Mouse (Mus musculus): ENCODE measurements around the gene Abcc8. TPM values are rescaled to one million over a fixed set of nuclear protein-coding genes. Genes with fewer than 3 reads are reported as not detected.

Abcc8 gene
- total and polyA plus RNA-seq, 3 experiments = not detected

DNA sequence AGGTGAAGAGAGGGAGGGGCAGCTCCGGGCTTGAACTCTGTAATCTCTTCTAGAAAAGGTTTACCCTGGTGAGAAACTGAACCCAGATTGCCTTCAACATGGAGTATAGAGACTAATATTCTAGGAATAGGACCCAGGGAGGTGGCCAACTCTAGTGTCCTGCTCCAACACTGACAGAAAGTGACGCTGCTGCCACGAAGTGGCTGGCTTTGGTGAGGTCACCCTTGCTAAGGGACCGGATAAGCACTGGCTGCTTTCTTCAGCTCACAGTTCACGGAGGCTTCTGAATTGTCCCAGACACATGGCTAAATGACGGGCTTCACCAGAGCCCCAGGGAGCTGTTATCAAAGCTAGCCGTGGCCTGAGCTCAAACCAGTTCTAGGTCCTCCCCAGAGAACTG lies 46.0 kb downstream of the Abcc8 start:
- no peak for DNase-seq (ENCODE audit: extremely low read depth)
- Histone ChIP-seq H3K9me3 (replicated peaks; ENCODE audit: low read length) (no peaks in the 10 kb centered on the region), H3K27ac (ENCODE audit: insufficient read depth, low read depth) (no peak overlapping the region), H3K36me3 (replicated peaks in 1 of 2; ENCODE audit: control insufficient read depth in 1 of 2, insufficient read depth in 1 of 2, low read length in 1 of 2) (no peaks in the 10 kb centered on the region), H3K4me2 (ENCODE audit: insufficient read depth, low read depth, poor library complexity, severe bottlenecking) (no peak overlapping the region), H3K79me2 (replicated peaks; ENCODE audit: control insufficient read depth, extremely low read depth, insufficient read depth, poor library complexity, severe bottlenecking) (no peaks in the 10 kb centered on the region), H3K4me3 (replicated peaks in 1 of 3; ENCODE audit: low read depth in 2 of 3, low read length in 2 of 3, poor library complexity in 1 of 3) (no peak overlapping the region), H3K27me3 (replicated peaks) (peaks cover 83% of the 10 kb centered on the region), H3K9ac (ENCODE audit: insufficient read depth, low read depth) (no peak overlapping the region), H3K4me1 (ENCODE audit: control insufficient read depth in 1 of 2, insufficient read depth in 2 of 2) (no peaks in the 10 kb centered on the region)
- in situ Hi-C loops (cut with MboI; ENCODE audit: low pct_ligation_motif_present, low pct_unique_long_range_greater_than_20kb, low sequenced_read_pairs) = no loop called here
- dilution Hi-C loops (cut with MboI; ENCODE audit: extremely low pct_ligation_motif_present, extremely low pct_unique_long_range_greater_than_20kb, low sequenced_read_pairs) = no loop called here
- no peak for TF ChIP-seq MEF2A (IDR thresholded peaks at IDR 0.05; ENCODE audit: borderline replicate concordance, low read depth, low read length)
- no peak for TF ChIP-seq KAT2A (IDR thresholded peaks at IDR 0.05; ENCODE audit: insufficient replicate concordance, low read length)
- no peak for TF ChIP-seq ZNF384 (IDR thresholded peaks at IDR 0.05; ENCODE audit: low read depth, low read length)
- no peak for TF ChIP-seq POLR2A (IDR thresholded peaks at IDR 0.05; ENCODE audit: low read depth, low read length)
- no peak for TF ChIP-seq USF1 (IDR thresholded peaks at IDR 0.05; ENCODE audit: low read depth, low read length)
- no peak for TF ChIP-seq MAFK (IDR thresholded peaks at IDR 0.05; ENCODE audit: insufficient replicate concordance, low read length)
- TF ChIP-seq JUND (conservative IDR thresholded peaks at IDR 0.05; ENCODE audit: low read depth, low read length) = no peak
- no peak for TF ChIP-seq TCF12 (IDR thresholded peaks at IDR 0.05; ENCODE audit: low read depth, low read length)
- TF ChIP-seq TBP (conservative IDR thresholded peaks at IDR 0.05; ENCODE audit: low read depth, low read length) = no peak
- no peak for TF ChIP-seq CHD1 (IDR thresholded peaks at IDR 0.05; ENCODE audit: low read depth, low read length)
- TF ChIP-seq UBTF (IDR thresholded peaks at IDR 0.05; ENCODE audit: low read depth, low read length) = no peak
- no peak for TF ChIP-seq RAD21 (IDR thresholded peaks at IDR 0.05; ENCODE audit: low read depth, low read length)
- no peak for TF ChIP-seq USF2 (conservative IDR thresholded peaks at IDR 0.05; ENCODE audit: low read depth, low read length)
- no peak for TF ChIP-seq IRF4 (IDR thresholded peaks at IDR 0.05; ENCODE audit: low read depth, low read length)
- no peak for TF ChIP-seq SMC3 (IDR thresholded peaks at IDR 0.05; ENCODE audit: low read depth, low read length)
- TF ChIP-seq GABPA (IDR thresholded peaks at IDR 0.05; ENCODE audit: insufficient replicate concordance, low read depth, low read length) = no peak
- TF ChIP-seq POLR2AphosphoS2 (IDR thresholded peaks at IDR 0.05; ENCODE audit: low read depth, low read length) = no peak
- no peak for TF ChIP-seq MAZ (IDR thresholded peaks at IDR 0.05; ENCODE audit: low read depth, low read length)
- TF ChIP-seq BHLHE40 (IDR thresholded peaks at IDR 0.05; ENCODE audit: low read depth, low read length) = no peak
- no peak for TF ChIP-seq HCFC1 (IDR thresholded peaks at IDR 0.05; ENCODE audit: low read depth, low read length)

DNA sequence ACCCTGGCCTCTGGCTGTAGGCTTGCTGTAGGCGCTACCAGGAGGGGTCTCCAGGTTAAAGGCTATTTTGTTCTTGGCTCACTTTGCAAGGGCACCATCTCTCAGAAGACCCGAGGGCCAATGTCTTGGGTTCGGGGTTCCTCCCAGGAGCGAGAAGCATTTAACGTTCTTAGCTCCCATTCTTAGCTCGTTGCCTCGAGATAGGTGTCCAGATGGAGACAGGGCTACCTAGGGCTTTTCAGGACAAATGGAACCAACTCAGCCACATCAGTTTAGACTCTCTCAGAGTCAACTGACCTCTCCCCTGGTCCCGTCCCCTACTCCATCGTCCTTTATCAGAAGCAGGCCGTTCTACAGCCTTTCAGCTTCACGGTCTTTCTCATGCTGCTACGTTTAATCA lies 47.6 kb downstream of the Abcc8 start:
- dilution Hi-C loops (cut with MboI; ENCODE audit: extremely low pct_ligation_motif_present, extremely low pct_unique_long_range_greater_than_20kb, low sequenced_read_pairs) = no loop called here
- H3K9me3 ChIP-seq (replicated peaks; ENCODE audit: low read length) = no peaks in the 10 kb centered on the region

More for the DNA sequence above, 47.6 kb downstream of the Abcc8 start:
- no peak overlapping the region for H3K4me2 ChIP-seq (ENCODE audit: insufficient read depth, low read depth, poor library complexity, severe bottlenecking)
- in situ Hi-C loops (cut with MboI; ENCODE audit: low pct_ligation_motif_present, low pct_unique_long_range_greater_than_20kb, low sequenced_read_pairs) = no loop called here
- H3K36me3 ChIP-seq (replicated peaks in 1 of 2; ENCODE audit: control insufficient read depth in 1 of 2, insufficient read depth in 1 of 2, low read length in 1 of 2) = no peaks in the 10 kb centered on the region
- no peak overlapping the region for H3K4me3 ChIP-seq (replicated peaks in 1 of 3; ENCODE audit: low read depth in 2 of 3, low read length in 2 of 3, poor library complexity in 1 of 3)
- no peaks in the 10 kb centered on the region for H3K79me2 ChIP-seq (replicated peaks; ENCODE audit: control insufficient read depth, extremely low read depth, insufficient read depth, poor library complexity, severe bottlenecking)
- H3K27me3 ChIP-seq (replicated peaks) = peaks cover 86% of the 10 kb centered on the region
- no peak for DNase-seq (ENCODE audit: extremely low read depth)
- H3K9ac ChIP-seq (ENCODE audit: insufficient read depth, low read depth) = no peak overlapping the region
- no peaks in the 10 kb centered on the region for H3K4me1 ChIP-seq (ENCODE audit: control insufficient read depth in 1 of 2, insufficient read depth in 2 of 2)
- H3K27ac ChIP-seq (ENCODE audit: insufficient read depth, low read depth) = no peak overlapping the region
- TF ChIP-seq IRF4 (IDR thresholded peaks at IDR 0.05; ENCODE audit: low read depth, low read length) = no peak
- no peak for TF ChIP-seq CHD2 (IDR thresholded peaks at IDR 0.05; ENCODE audit: low read length)
- TF ChIP-seq RCOR1 (conservative IDR thresholded peaks at IDR 0.05; ENCODE audit: low read depth, low read length) = no peak
- TF ChIP-seq ZKSCAN1 (IDR thresholded peaks at IDR 0.05; ENCODE audit: borderline replicate concordance, low read depth, low read length) = no peak
- TF ChIP-seq MEF2A (IDR thresholded peaks at IDR 0.05; ENCODE audit: borderline replicate concordance, low read depth, low read length) = no peak
- TF ChIP-seq MAX (IDR thresholded peaks at IDR 0.05; ENCODE audit: low read length) = no peak
- no peak for TF ChIP-seq RAD21 (IDR thresholded peaks at IDR 0.05; ENCODE audit: low read depth, low read length)
- no peak for TF ChIP-seq JUND (conservative IDR thresholded peaks at IDR 0.05; ENCODE audit: low read depth, low read length)
- no peak for TF ChIP-seq CHD1 (IDR thresholded peaks at IDR 0.05; ENCODE audit: low read depth, low read length)
- TF ChIP-seq TBP (conservative IDR thresholded peaks at IDR 0.05; ENCODE audit: low read depth, low read length) = no peak
- no peak for TF ChIP-seq MXI1 (IDR thresholded peaks at IDR 0.05; ENCODE audit: low read depth, low read length)
- no peak for TF ChIP-seq UBTF (IDR thresholded peaks at IDR 0.05; ENCODE audit: low read depth, low read length)
- no peak for TF ChIP-seq ETS1 (conservative IDR thresholded peaks at IDR 0.05; ENCODE audit: low read depth, low read length)
- no peak for TF ChIP-seq MAZ (IDR thresholded peaks at IDR 0.05; ENCODE audit: low read depth, low read length)
- no peak for TF ChIP-seq MAFK (IDR thresholded peaks at IDR 0.05; ENCODE audit: insufficient replicate concordance, low read length)
- TF ChIP-seq MYC (IDR thresholded peaks at IDR 0.05; ENCODE audit: low read depth, low read length) = no peak
- no peak for TF ChIP-seq ZC3H11A (IDR thresholded peaks at IDR 0.05; ENCODE audit: low read depth, low read length)
- TF ChIP-seq SMC3 (IDR thresholded peaks at IDR 0.05; ENCODE audit: low read depth, low read length) = no peak
- TF ChIP-seq POLR2A (IDR thresholded peaks at IDR 0.05; ENCODE audit: low read depth, low read length) = no peak

All from CH12.LX (cell line).